Mouse (Mus musculus): ENCODE measurements around the gene Pik3cb. TPM values are rescaled to one million over a fixed set of nuclear protein-coding genes. Genes with fewer than 3 reads are reported as not detected.

The Pik3cb gene
- total RNA-seq, 2 experiments from 2014 or later: 9.4 to 10.7 TPM

DNA sequence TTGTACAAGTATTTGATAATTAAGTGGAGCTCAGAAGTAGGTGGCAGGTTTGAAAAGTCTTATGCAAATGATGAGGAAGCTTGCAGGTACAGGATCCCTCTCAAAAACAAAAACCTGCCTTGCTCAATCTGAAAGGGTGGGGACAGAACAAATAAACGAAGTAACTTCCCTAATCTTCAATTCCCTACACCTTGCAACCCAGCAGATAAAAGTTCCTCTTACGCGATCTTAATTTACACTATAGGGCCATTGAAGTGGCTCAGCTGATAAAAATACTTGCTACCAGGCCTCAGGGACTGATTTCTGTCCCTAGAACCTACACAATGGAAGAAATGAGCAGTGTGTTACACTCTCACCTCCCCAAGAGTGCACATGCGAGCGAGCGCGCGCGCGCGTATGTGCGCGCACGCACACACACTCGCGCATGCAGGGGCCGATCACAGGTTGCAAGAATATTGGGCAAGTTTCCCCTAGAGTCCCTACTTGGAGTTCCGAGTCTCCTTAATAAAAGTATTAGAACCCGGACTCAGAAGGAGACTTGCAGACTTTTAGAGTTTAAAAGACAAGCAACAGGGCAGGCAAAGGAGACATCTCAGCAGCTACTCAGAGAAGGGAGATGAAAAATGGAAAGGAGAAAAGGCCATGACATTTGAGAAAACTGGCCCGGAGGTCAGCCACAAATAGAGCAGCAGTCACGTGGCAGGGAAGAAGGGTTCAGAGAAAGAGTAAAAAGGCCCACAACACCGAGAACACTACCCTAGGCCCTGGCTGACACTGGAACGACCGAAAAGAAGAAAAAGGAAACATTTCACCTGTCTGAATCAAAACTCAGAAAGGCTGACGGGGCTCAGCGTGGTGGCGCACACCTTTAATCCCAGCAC lies 6.7 kb upstream of the Pik3cb start:
- no peak for DNase-seq

DNA sequence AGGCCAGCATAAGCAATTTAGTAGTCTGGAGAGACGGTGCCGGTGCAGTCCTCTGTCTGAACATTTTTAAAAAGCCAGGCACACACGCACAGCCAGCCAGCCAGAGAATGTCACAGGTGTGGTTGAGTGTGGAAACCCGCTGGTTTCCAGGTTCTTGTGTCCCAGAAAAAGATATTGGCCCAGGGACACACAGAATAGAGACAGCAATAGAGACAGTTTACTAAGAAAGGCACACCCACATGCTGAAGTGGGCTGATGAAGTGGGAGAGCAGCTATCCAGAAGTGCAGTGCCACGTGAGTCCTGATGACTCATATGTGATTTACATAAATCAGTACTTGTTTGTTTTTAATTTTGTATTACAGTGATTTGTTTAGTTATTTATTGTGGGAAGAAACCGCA lies 5.3 kb upstream of the Pik3cb start:
- DNase-seq: no peak

- no peak for DNase-seq
Measured at GRCm38 (mm10) chr9:99144416-99144989, 4.1 kb upstream of the Pik3cb start.

DNA sequence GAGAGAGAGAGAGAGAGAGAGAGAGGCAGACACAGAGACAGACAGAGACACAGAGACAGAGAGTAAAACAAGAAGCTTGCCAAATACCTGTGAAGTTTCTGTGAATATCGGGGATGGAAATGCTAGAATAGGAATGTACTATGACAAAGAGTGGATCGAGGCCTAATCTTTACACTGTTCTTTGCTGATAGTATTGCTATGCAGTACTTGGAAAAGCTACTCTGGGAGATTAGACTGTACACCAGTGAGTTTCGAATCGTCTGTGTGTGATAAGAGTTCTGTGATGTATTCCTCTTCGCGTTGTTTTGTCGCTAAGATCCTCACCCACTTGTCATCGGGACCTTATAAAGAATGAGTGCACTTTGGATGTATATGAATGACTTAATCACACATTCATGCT lies 1.2 kb upstream of the Pik3cb start:
- DNase-seq: no peak

GRCm38 (mm10) chr9:99141171-99141570 lies 750 bp upstream of the Pik3cb start:
- no peak for DNase-seq

- DNase-seq: peak in 1 of 2 experiments; percentile 58
Measured at GRCm38 (mm10) chr9:99139194-99140023, 1.0 kb downstream of the Pik3cb start.

DNA sequence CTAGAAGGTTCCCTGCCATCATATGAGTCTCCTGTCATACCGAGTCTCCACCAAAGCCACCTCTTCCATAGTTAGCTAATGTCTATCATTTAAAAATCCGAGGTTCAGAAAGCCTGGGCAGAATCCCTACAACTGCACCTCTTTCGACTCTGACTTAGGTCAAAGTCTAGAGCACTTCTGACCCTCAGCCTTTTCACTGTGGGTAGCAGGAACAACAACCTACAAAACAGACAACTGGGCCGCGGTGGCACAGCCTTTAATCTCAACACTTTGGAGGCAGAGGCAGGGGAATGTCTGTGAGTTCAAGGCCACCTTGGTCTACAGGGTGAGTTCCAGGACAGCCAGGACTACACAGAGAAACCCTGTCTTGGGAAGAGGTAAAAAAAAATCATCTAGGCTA lies 3.1 kb downstream of the Pik3cb start:
- no peak for DNase-seq

- no peak for DNase-seq
Measured at GRCm38 (mm10) chr9:99131951-99132470, 8.4 kb downstream of the Pik3cb start.

- no peak for DNase-seq
Measured at GRCm38 (mm10) chr9:99131119-99131518, 9.3 kb downstream of the Pik3cb start.

DNA sequence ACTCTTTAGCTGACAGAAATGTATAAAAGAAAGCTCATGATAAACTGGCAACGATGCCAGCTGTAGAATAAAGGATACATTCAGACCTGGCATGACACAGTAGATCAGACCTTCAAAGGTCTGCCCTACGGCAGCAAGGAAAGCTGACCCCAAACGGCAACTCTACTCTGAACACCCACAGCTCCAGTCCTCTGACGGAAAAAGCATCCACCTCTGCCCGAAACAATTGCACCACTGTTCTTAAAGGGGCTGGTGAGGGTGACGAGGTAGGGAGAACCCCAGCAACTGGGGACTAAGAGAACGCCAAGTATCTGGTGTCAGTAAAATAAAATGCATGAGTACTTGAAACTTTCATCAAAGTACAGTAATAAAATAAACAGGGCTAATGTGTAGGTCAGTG lies 12.8 kb downstream of the Pik3cb start:
- no peak for DNase-seq

- DNase-seq: no peak
Measured at GRCm38 (mm10) chr9:99122749-99123148, 17.7 kb downstream of the Pik3cb start.

DNA sequence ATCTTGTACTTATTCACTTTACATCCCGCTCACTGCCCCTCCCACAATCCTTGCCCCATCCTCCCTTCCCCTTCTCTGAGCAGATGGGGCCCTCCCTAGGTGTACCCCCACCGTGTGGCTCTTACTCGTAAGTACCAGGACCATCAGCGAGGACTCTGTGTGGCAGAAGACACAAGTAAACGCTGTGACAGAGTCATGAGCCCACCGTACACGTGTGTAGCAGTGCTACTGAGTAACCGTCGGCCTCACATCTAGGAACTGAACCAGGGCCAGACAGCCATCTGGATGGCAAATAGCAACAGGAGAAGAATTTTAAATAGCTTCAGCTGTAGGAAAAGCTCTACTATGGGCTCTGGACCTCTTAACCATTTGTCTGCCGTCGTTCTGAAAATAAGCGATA lies 28.0 kb downstream of the Pik3cb start:
- DNase-seq: no peak

DNA sequence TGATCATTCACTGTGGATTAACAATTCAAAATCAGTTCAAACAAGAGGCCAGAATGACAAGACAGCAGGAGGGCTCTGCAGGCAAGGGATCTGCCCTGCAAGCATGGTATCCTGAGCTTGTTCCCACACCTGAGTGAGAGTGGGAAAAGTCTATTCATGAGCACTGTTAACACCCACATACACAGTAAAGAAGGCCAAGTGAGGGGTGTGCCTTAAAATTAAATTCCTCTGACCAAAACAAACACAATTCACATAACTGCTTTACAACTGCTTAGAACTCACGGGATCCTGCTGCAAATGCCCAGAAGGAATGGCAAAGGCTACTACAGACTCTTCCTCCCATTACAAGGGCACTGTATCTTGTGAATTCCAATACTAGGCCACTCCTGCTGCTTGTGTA lies 29.3 kb downstream of the Pik3cb start:
- DNase-seq: no peak

DNA sequence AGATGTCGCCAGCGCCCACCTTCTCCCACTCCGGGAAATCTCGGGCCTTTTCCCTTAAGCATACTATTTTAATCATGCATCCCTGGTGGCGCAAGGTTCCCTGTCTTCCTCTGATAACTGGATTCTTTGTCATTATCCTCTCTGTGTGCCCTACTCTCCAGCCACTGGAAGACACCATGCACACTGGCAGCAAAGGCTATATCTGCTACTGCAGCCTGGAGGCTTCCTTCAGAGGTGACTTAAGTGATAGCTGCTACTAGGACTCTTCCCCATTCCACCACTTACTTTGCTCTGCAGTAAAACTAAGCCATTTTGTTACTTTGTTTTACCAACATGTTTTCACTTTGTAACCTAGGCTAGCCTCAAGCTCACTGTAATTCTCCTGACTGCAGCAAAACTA lies 30.2 kb downstream of the Pik3cb start:
- no peak for DNase-seq

GRCm38 (mm10) chr9:99109585-99109984 lies 30.8 kb downstream of the Pik3cb start:
- DNase-seq: peak in 1 of 2 experiments; percentile 38

DNA sequence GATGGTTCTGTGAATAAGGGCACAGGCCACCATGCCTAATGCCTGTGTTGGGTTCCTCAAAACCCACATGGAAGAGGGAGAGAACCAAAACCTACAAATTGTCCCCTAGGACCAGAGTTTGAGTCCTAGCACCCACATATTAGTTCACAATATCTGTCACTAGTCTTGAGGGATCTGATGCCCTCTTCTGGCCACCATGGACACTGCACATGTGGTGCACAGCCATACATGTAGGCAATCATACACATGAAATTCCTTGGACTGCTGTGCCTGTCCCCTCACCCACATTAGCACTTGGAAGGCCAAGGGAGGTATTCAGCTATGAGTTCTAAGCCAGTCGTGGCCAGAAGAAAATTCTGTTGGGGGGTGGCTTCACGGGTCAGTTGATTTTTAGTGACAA lies 36.0 kb downstream of the Pik3cb start:
- no peak for DNase-seq

GRCm38 (mm10) chr9:99103865-99104264 lies 36.6 kb downstream of the Pik3cb start:
- DNase-seq: peak in 1 of 2 experiments; percentile 36

GRCm38 (mm10) chr9:99098482-99099129 lies 41.8 kb downstream of the Pik3cb start:
- peak; percentile 24 to 62 for DNase-seq

DNA sequence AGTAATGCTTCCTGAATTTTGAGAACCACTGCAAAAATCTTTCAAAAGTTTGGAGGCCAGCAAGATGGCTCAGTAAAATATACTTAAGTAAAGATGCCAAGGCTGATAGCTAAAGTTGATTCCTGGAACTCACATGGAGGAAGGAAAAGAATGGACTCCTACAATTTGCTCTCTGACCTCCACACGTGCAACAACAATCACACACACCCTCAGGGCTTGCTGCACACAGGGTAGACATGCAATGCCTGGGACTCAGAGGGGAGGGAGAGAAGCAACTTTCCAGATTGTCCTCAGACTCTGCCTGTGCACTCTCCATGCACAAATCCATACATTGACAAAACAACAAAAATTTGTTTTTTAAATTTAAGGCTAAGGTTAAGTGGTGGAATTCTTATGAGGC lies 42.8 kb downstream of the Pik3cb start:
- peak in 1 of 2 experiments; percentile 44 for DNase-seq

GRCm38 (mm10) chr9:99095192-99095591 lies 45.2 kb downstream of the Pik3cb start:
- no peak for DNase-seq

DNA sequence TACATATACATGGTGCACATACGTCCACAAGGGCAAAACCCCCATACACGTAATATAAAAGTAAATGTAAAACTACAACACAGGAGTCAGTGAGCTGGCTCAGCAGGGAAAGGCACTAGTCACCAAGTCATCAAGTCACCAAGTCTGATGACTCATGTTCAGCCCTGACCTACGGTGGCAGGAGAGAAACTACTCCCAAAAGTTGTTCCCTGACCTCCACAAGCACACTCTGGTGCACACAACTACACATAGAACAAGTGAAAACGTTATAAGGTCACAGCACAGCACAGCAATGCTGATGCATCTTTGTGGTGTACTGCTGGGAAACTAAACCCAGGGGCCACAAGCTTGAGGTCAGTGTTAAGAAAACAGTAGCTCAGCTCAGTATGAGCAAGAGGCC lies 49.9 kb downstream of the Pik3cb start:
- no peak for DNase-seq

GRCm38 (mm10) chr9:99089904-99090303 lies 50.5 kb downstream of the Pik3cb start:
- no peak for DNase-seq

Data from heart, adult 18-20 months (tissue).